Mouse (Mus musculus) cerebellum, adult 9-10 months (tissue): ENCODE data around the gene Vmn1r40.

Source experiments
- DNase-seq: peaks from one replicate; pipeline ENCODE4 v3.0.0; 2022

The Vmn1r40 gene

GRCm38 (mm10) chr6:89707240-89707639 lies at the start of gene Vmn1r40:
TSS of gene Vmn1r40 (plus strand) at chr6:89707540.
- DNase-seq, result no peak

GRCm38 (mm10) chr6:89658342-89658741 lies 49.0 kb upstream of the Vmn1r40 start:
- DNase-seq, result no peak

DNA sequence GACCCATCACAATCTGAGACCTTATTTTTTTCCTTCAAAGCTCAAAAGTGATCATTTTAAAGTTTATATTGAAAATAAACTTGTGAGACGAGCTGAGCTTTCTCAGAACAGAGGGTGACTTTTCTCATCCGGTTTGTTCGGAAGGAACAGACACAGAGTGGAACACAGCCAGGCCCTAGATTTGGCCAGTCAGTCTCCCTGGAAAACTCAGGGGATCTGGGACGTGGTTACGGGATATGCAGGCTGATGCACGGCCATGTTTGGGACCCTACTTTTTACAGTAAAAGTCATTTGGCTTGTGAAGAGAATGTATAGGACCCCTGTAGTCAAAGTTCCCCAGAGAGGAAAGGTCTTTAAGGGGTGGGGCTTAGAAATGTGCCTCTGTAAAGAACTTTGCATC lies 48.4 kb upstream of the Vmn1r40 start:
- no peak for DNase-seq

DNA sequence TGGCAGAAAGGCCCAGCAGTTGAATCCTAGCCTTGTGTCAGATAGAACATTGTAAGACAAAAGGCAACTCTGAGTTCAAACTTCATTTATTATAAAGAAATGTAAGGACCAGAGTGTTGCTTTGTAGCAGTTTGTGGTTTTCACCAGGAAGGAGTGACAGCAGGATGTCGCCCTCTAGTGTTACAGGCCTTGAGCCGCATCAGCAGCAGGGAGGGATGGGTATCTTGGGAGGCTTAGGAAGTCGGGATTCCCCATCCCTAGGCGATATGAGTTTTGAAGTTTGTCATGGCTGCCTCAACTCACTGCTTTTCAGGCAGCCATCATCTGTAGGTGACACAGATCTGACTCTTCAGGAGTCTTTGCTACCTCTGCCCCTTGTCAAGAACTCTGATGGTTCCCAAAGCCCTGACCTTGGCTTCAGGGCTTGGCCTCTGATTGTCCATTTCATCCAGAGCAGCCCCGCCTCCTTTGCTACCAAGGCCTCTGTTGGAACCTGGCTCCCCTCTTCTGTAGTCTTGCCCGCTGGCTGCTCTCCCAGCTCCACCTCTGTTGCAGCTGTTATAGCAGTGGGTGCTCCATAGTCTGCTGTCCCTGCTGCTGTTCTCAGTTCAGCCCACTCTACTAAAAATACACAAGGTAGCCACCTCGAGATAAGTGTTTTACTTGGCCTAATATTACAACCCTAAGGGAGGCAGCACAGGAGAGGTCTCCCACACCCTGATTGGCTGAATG lies 47.5 kb upstream of the Vmn1r40 start:
- DNase-seq, result no peak

DNA sequence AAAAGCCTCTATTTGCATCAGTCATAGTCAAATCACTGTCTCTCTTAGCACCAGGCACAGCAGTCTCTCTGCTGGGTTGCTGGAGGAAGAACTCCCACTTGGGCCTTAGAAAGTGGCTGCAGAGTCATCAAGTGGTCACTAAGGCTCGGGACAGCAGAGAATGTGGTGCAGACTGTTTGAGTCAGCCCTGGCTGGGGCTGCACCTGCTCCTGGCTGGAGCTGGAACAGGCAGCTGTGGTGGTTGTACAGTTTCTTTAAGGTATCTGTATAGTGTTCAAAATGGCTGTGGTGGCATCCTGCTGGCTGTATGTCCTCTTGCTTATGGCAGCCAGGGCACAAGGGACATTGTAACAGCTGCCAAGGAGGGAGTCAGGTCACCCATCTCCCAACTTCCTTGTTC lies 46.9 kb upstream of the Vmn1r40 start:
- DNase-seq, result no peak

DNA sequence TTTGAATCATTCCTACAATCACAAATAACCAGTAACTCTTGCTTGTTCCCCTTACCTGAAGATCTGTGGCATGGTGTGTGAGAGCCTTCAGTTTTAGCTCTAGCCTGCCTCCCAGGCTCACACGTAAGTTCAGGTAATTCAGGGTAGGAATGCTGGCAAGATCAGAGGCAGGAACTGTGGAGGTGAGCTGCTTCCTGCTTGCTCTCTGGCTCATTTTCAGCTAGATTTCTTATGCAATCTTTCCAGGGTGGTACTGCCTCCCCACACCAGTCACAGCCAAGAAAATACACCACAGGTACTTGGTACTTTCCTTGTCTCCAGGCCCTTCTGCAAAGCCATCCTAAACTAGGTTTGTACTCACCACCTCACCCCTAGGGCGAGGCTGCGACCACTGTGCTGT lies 44.8 kb upstream of the Vmn1r40 start:
- DNase-seq, result no peak

GRCm38 (mm10) chr6:89665155-89665554 lies 42.2 kb upstream of the Vmn1r40 start:
- no peak for DNase-seq

GRCm38 (mm10) chr6:89665667-89666066 lies 41.7 kb upstream of the Vmn1r40 start:
- DNase-seq, result no peak

DNA sequence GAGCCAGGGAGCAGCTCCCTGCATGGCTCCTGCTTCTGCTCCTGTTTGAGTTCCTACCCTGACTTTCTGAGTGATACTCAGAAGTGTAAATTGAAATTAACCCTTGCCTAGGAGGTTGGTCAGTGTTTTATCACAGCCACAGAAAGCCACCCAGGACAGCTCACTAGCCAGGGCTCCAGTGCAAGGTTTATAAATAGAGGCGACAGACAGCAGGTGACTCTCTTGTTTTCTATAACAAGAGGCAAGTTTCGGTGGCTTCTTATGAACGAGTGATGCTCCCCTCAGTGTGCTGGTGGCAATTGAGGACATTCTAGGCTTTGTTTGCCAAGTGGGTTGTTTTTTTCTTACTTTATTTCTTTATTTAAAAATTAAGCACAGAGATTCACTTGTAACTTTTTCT lies 40.4 kb upstream of the Vmn1r40 start:
- DNase-seq, result no peak

DNA sequence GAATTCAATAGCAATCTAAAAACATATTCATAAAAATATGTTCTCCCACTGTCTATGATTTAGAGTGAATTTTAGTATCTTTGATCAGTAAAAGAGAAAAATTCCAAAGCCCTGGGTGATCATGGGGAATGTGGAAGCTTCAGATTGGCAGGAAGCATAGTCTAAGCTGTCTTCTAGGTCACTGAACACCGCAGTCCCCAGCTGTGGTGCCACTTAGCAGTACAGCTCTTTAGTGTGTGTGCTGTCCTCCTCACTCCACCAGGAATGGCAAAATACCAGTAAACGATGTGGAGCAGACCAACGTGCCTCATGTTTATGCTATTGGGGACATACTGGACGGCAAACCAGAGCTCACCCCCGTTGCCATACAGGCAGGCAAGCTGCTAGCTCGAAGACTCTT lies 37.8 kb upstream of the Vmn1r40 start:
- DNase-seq, result no peak

DNA sequence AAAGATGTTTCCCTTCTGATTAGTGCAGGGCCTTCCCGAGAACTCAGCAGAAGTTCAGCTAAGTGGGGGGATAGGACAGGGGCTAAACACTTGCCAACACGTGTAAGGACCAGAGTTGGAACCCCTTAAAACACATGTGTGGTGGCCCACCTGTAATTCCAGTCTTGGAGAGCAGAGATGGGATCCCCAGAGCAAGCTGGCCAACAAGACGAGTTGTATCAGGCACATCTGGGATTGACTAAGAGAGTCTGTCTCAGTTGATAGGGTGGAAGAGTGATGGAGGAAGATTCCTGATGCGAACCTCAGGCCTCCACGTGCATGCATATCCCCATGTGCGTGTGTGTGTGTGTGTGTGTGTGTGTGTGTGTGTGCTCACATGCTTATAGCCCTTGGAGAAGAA lies 35.9 kb upstream of the Vmn1r40 start:
- DNase-seq, result no peak

GRCm38 (mm10) chr6:89672641-89673040 lies 34.7 kb upstream of the Vmn1r40 start:
- peak; percentile 29 for DNase-seq

GRCm38 (mm10) chr6:89673135-89673780 lies 34.1 kb upstream of the Vmn1r40 start:
- peak; percentile 25 for DNase-seq

- DNase-seq, result no peak
Measured at GRCm38 (mm10) chr6:89678522-89678921, 28.8 kb upstream of the Vmn1r40 start.

DNA sequence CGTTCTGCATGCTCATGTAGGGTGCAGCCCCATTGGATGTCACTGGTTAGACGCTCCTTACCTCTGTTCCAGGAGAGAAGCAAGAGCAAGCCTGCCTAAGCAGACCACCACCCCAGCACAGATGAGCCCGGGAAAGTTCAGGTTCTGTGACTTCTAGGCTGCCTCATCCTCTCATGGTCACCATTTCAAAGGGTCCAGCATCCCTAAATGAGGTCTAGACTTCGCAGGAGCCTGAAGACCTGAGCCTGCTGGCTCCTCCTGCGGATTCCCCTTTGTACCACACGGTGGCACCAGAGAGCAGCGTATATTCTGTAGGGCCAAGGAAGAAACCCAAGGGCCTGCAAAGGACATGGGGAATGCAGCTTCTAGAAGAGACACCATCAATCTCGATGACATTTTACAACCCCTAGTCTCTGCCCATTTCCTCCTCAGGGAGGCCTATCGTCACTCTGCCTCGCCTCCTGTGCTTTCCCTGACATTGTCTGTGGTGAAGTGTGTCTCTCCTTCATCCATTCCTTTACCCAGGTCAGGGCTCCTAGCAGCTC lies 28.0 kb upstream of the Vmn1r40 start:
- DNase-seq, result peak; percentile 69

DNA sequence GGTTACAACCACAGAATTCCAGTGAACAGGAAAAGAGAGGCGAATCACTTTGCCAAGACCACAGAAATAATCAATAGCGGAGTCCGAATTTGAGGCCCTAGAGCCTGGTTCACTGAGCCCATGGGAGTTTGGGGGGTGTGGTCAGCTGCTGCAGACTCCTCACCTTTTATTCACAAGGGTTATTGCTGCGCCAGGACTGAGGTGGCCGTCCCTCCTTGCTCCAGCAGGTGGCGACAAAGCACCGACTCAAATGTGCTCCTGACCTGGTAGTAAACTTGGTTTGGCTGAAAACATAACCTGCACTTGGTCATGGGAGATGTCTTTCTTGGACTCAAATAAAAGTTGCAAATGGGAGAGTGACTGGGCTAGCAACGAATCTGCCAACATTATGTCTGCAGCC lies 27.2 kb upstream of the Vmn1r40 start:
- DNase-seq, result peak; percentile 85

DNA sequence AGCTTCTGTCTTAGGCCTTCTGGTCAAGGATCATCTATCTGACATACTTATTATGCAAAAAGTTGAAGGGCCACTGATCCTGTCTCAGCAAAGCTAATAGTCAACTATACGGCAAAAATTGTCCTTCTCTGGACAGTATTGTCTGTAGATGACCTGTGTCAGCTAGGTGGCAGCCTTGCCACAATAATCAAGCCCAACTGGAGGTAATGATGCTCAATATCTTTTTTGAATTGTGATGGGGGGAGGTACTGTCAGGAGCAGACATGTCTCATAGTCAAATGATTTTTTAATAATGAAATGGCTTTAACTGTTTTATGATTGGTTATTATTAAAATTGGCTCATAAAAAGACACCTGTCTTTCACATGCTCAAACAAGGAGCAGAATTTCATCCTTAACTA lies 23.1 kb upstream of the Vmn1r40 start:
- DNase-seq, result no peak

DNA sequence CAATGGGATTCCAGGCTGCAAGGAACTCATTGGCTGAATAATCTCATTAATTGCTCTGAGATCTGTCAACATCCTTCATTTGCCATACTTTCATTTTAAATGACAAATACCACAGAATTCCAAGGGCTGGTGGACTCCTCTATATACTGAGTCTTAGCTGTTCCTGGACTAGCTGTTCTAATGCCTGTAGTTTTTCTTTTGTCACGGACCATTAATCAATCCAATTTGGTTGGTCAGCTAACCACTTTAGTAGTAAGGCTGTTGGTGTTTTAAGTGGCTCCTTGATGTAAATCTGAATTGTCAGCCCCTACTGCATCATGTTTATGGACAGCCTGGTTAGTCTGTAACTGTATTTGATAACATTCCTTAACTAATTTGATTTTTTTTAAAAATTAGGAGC lies 20.2 kb upstream of the Vmn1r40 start:
- no peak for DNase-seq

- no peak for DNase-seq
Measured at GRCm38 (mm10) chr6:89706624-89707023, 716 bp upstream of the Vmn1r40 start.

DNA sequence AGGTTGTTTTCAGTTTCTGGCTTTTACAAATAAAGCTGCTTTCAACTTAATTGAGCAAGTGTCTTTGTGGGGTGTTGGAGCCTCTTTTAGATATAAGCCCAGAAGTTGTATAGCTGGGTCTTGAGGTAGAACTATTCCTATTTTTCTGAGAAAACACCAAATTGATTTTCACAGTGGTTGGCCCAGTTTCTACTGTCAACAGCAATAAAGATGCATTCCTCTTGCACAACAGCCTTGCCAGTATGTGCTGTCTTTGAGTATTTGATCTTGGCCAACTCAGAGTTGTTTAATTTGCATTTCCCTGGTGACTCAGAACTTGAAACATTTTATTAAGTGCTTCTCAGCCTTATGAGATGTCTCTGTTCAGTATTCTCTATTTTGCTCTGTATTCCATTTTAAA lies 10.7 kb downstream of the Vmn1r40 start:
- no peak for DNase-seq

GRCm38 (mm10) chr6:89740466-89740865 lies 33.1 kb downstream of the Vmn1r40 start, which contains the start of gene Vmn1r41:
TSS of gene Vmn1r41 (plus strand) at chr6:89740766.
- DNase-seq, result no peak

GRCm38 (mm10) chr6:89742811-89743210 lies 35.5 kb downstream of the Vmn1r40 start:
- DNase-seq, result no peak
